Mouse (Mus musculus) midbrain, embryonic 11.5 days (tissue): ENCODE results near the gene Pax8. TPM values are rescaled to one million over a fixed set of nuclear protein-coding genes. Genes with fewer than 3 reads are reported as not detected.

Experiments
- ATAC-seq: fragments of 200-750 bp; cut with Nextera tagmentation; 2 replicates; pipeline ENCODE4 v1.8.0; 2017; ENCODE audit warnings: moderate TSS enrichment, moderate library complexity; ENCODE audit not compliant: low FRiP score
- DNase-seq: peaks from one replicate; pipeline ENCODE4 v3.0.0; 2015; ENCODE audit warnings: low spot score; ENCODE audit errors: missing footprints
- H3K27ac ChIP-seq: fragments of 300-500 bp; sonication (generic); 2 replicates; pipeline ENCODE4 v1.5.1; 2014; ENCODE audit warnings: low read depth, low read length
- H3K27me3 ChIP-seq: fragments of 300-500 bp; sonication (generic); 2 replicates; pipeline ENCODE4 v1.6.1; 2014; ENCODE audit warnings: mild to moderate bottlenecking, low read length, moderate library complexity, mixed read lengths; ENCODE audit not compliant: control insufficient read depth, insufficient read depth
- H3K36me3 ChIP-seq: fragments of 300-500 bp; sonication (generic); 2 replicates; pipeline ENCODE4 v1.6.1; 2014; ENCODE audit warnings: mild to moderate bottlenecking, low read length, moderate library complexity, mixed read lengths; ENCODE audit not compliant: control insufficient read depth, insufficient read depth
- H3K4me1 ChIP-seq: fragments of 300-500 bp; sonication (generic); 2 replicates; pipeline ENCODE4 v1.6.1; 2014; ENCODE audit warnings: low read length; ENCODE audit not compliant: control insufficient read depth, insufficient read depth
- H3K4me2 ChIP-seq: fragments of 300-500 bp; sonication (generic); 2 replicates; pipeline ENCODE4 v1.6.1; 2014; ENCODE audit warnings: mild to moderate bottlenecking, moderate library complexity
- H3K4me3 ChIP-seq: fragments of 300-500 bp; sonication (generic); 2 replicates; pipeline ENCODE4 v1.5.1; 2014; ENCODE audit warnings: low read depth, low read length
- H3K9ac ChIP-seq: fragments of 300-500 bp; sonication (generic); 2 replicates; pipeline ENCODE4 v1.6.1; 2014; ENCODE audit warnings: low read length
- H3K9me3 ChIP-seq: fragments of 300-500 bp; sonication (generic); 2 replicates; pipeline ENCODE4 v1.6.1; 2016; ENCODE audit warnings: low read length; ENCODE audit not compliant: control insufficient read depth
- WGBS: fragments of 180-500 bp; shearing (Covaris S2); extraction: QIAGEN DNeasy Blood & Tissue Kit; methylation state at CpG from one replicate; pipeline ENCODE4 v1.1.7; 2014; 5-methylcytosine and 5-hydroxymethylcytosine counted together
- polyA plus RNA-seq: library from polyadenylated mRNA; unstranded; fragments of >200 nt; fragmentation: Nextera tagmentation; extraction: Ambion mirVana; gene quantifications from 2 replicates; pipeline ENCODE4 v1.2.1, GENCODE M21; 2014

The Pax8 gene
- polyA plus RNA-seq, 1 experiment from 2014 or later: 3.4 TPM

DNA sequence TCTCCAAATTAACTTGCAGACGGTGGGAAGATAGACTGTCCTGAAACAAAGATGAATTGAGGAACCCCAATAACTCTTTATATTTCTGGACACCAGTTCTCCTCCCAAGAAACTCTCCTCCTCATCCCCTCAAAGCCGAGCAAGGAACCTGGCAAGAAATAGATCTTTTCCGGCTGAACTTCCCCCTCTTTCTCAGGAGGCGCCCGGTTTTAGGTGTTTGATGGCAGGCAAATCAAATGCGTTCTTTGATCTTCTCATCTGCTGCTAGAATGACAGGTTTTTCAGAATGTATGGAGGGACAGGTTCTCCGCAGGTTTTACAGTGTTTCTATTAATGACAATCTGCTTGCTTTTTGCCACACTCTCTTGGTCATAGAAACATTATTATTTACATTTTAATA is 3.3 kb downstream of the Pax8 start:
- WGBS: 4% methylated on average over 7 of the region's 7 CpGs
- no peak overlapping the region for H3K4me2 ChIP-seq
- H3K27ac ChIP-seq: no peak overlapping the region
- H3K36me3 ChIP-seq: no peaks in the 10 kb centered on the region
- peak; percentile 91 for DNase-seq
- peaks cover 53% of the 10 kb centered on the region for H3K27me3 ChIP-seq
- H3K4me3 ChIP-seq: no peak overlapping the region
- no peak for ATAC-seq
- H3K4me1 ChIP-seq: peaks cover 13% of the 10 kb centered on the region
- H3K9me3 ChIP-seq: no peaks in the 10 kb centered on the region
- no peak overlapping the region for H3K9ac ChIP-seq

DNA sequence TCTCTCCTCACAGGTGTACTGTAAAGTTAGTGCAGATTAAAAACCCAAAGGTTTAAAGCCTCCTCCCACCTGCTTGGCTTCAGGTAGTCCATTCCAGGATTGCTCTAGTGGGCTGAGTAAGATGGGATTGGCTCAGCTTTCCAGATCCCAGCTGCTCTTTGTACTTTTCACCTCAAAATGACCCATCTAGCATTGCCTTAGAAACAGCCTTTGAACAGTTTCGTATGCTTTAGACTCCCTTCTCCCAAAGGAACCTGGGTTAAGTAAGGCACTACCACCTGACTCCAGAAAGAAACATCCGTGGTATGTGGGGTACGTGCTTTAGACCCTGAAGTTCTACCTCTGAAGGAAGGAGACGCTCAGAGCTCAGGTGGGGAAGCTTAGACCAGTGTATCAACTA is 6.3 kb downstream of the Pax8 start:
- Histone ChIP-seq H3K27me3 (peaks cover 29% of the 10 kb centered on the region), H3K4me3 (no peak overlapping the region), H3K36me3 (no peaks in the 10 kb centered on the region), H3K4me2 (no peak overlapping the region), H3K9me3 (no peaks in the 10 kb centered on the region), H3K9ac (no peak overlapping the region), H3K4me1 (peaks cover 6% of the 10 kb centered on the region), H3K27ac (no peak overlapping the region)
- ATAC-seq: no peak
- WGBS: 65% methylated on average over 4 of the region's 4 CpGs
- no peak for DNase-seq

DNA sequence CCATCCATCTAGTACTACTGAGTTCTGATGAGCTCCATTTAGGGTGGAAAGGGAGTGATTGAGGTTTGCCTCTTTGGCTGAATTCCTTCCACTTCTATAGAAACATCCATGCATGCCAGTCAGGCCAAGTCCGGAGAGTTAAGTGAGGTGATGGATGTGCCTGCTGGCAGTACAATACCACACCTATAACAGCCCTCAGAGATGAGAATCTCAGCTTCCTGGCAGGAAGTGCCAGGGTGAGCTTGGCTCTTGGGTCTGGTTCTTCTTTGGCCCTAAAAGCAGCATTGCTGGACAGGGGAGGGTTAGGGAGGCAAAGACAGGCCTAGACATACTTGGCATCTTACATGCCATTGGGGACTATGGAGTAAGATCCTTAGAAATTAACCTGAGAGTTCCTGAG is 7.0 kb downstream of the Pax8 start:
- no peaks in the 10 kb centered on the region for H3K36me3 ChIP-seq
- no peak overlapping the region for H3K4me2 ChIP-seq
- H3K4me3 ChIP-seq: no peak overlapping the region
- DNase-seq: no peak
- peaks cover 23% of the 10 kb centered on the region for H3K27me3 ChIP-seq
- no peak overlapping the region for H3K27ac ChIP-seq
- no peak for ATAC-seq
- H3K4me1 ChIP-seq: 0 out of 2 replicates have a peak, but pooled peaks cover under 1% of the 10 kb centered on the region
- no peak overlapping the region for H3K9ac ChIP-seq
- 78% methylated on average over 1 of the region's 1 CpGs for WGBS
- no peaks in the 10 kb centered on the region for H3K9me3 ChIP-seq

DNA sequence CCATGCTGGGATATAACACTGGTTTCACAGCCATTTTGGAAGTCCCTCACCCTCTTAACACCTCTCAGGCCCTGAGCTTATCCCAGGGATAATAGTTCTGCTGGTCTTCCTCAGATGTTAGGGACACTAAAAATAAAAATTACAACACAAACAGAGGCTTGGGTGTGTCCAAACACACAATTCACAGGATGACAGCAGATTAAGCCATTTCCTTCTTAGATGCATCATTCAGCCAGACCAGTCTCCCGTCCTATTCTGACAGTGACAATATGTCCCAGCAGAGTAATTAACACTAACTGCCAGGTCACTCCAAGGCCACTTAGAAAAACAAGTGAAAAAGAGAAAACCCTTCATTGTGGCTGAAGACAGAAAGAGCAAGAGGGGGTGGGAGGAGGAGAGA is 8.2 kb downstream of the Pax8 start:
- no peaks in the 10 kb centered on the region for H3K9me3 ChIP-seq
- H3K4me2 ChIP-seq: no peak overlapping the region
- no peak for ATAC-seq
- WGBS: 0% methylated on average over 1 of the region's 1 CpGs
- no peak overlapping the region for H3K27ac ChIP-seq
- H3K9ac ChIP-seq: no peak overlapping the region
- H3K27me3 ChIP-seq: peaks cover 12% of the 10 kb centered on the region
- no peak overlapping the region for H3K4me3 ChIP-seq
- H3K4me1 ChIP-seq: no peaks in the 10 kb centered on the region
- no peaks in the 10 kb centered on the region for H3K36me3 ChIP-seq
- DNase-seq: no peak

DNA sequence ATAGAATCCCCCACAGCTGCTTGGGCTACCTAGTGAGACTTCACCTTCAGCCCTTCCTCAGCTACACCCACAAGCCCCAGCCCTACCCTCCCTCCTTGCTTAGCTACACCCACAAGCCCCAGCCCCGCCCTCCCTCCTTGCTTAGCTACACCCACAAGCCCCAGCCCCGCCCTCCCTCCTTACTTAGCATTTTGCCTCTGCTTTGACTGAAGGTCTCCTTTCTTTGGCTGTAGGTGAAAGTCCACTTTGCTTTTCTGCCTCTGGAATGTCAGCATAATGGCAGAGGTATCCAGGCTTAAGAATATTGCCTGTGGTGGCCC is 14.6 kb downstream of the Pax8 start:
- no peaks in the 10 kb centered on the region for H3K4me1 ChIP-seq
- ATAC-seq (peak; percentile 50), DNase-seq (no peak)
- no peaks in the 10 kb centered on the region for H3K27me3 ChIP-seq
- WGBS: 14% methylated on average over 2 of the region's 2 CpGs
- H3K9ac ChIP-seq: no peak overlapping the region
- no peaks in the 10 kb centered on the region for H3K9me3 ChIP-seq
- no peak overlapping the region for H3K4me3 ChIP-seq
- H3K27ac ChIP-seq: no peak overlapping the region
- no peaks in the 10 kb centered on the region for H3K36me3 ChIP-seq
- no peak overlapping the region for H3K4me2 ChIP-seq

DNA sequence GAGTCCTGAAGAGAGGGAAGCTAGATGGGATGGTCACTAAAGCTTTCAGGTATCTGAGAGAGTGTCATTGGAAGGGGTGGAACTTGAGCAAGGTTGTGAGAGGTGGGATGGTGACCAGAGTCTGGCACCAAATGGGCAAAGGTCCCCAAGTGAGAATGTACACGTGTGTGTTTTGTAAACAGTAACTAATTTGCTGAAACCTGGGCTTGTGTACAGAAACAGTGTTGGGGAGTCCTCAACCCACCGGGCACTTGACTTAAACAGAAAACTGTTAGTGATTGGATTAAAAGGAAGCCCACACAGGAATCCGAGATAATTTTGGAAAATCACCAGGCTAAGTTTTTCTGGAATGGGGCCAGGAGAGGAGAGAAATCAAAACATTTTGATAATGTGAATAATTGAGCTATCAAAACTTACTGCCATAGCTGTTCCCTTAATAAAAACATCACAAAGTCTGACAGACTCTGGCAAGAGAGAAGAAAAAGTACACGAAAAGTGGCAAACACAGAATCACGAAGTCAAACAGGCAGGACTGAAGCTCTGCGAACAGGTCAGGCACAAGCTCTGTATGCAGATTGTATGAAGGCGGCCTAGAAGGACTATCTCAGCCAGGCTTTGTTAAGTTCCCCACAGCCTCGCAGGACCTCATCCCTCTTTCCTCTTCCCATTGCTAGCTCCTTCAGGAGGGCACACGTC is 15.1 kb downstream of the Pax8 start:
- H3K4me2 ChIP-seq: no peak overlapping the region
- H3K4me3 ChIP-seq: no peak overlapping the region
- H3K9me3 ChIP-seq: no peaks in the 10 kb centered on the region
- no peak for DNase-seq
- ATAC-seq: no peak
- no peak overlapping the region for H3K9ac ChIP-seq
- WGBS: 49% methylated on average over 9 of the region's 9 CpGs
- no peak overlapping the region for H3K27ac ChIP-seq
- no peaks in the 10 kb centered on the region for H3K36me3 ChIP-seq
- no peaks in the 10 kb centered on the region for H3K27me3 ChIP-seq
- no peaks in the 10 kb centered on the region for H3K4me1 ChIP-seq

DNA sequence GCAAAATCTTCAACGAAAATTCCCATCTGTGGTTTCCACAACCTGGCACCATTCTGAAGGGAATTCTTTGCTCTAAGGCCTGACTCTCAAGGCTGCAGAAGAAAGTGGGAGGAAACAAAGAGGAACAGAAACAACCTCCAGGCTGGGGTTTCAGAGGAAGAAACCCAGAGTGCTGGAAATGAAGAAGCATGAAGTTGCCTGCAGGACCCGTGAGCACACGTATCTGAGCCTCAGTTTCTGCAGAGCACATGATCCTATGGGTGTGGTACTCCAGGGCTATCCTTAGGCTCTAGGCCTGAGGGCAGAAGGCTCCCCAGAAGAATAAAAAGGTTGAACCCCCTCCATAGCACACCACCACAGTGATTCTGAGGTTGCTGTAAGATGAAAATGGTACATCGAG is 18.6 kb downstream of the Pax8 start:
- no peak for DNase-seq
- H3K9me3 ChIP-seq: no peaks in the 10 kb centered on the region
- no peaks in the 10 kb centered on the region for H3K36me3 ChIP-seq
- H3K4me3 ChIP-seq: no peak overlapping the region
- no peaks in the 10 kb centered on the region for H3K4me1 ChIP-seq
- 90% methylated on average over 4 of the region's 4 CpGs for WGBS
- no peak for ATAC-seq
- H3K27ac ChIP-seq: no peak overlapping the region
- H3K27me3 ChIP-seq: no peaks in the 10 kb centered on the region
- no peak overlapping the region for H3K9ac ChIP-seq
- H3K4me2 ChIP-seq: no peak overlapping the region

DNA sequence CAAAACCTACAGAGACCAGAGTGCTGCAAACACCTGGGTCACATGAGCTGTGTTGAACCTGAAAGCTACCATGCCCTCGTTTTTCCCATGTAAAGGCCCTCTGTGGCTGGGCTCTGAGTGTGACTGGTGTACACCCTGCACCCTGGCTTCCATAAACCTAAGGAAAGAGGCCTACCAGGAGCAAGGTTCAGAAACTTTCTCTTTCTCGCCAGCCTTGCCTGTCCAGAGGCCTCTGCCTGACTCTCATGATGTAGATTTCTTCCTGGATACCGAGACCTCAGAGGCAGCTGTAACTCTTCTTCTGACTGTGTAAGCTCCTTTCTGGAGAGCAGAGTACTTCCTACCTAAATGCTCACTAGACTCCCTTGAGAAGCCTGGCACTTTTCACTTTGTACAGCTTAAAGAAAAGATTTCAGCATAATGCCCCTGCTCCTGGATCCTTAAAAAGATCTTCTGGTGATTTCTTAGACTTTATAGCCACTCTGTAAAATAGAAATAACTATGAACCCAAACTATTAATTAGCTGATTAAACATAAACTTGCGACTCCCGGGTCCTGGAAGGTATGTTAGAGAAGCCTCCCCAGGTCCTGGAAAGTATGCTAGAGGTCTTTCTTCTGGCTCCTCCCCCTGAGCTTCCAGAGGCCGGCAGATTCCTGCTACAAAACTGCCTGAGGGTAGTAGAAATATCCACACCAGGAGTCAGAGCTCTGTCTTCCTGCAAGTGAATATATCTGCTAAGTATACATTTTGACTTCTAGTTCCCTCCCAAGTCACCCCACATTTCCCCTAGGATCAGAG is 20.1 kb downstream of the Pax8 start:
- ATAC-seq (no peak), DNase-seq (no peak)
- WGBS: 40% methylated on average over 6 of the region's 6 CpGs
- H3K4me1 ChIP-seq: no peaks in the 10 kb centered on the region
- no peaks in the 10 kb centered on the region for H3K27me3 ChIP-seq
- no peak overlapping the region for H3K4me2 ChIP-seq
- no peak overlapping the region for H3K27ac ChIP-seq
- H3K9ac ChIP-seq: no peak overlapping the region
- no peak overlapping the region for H3K4me3 ChIP-seq
- no peaks in the 10 kb centered on the region for H3K36me3 ChIP-seq
- no peaks in the 10 kb centered on the region for H3K9me3 ChIP-seq

DNA sequence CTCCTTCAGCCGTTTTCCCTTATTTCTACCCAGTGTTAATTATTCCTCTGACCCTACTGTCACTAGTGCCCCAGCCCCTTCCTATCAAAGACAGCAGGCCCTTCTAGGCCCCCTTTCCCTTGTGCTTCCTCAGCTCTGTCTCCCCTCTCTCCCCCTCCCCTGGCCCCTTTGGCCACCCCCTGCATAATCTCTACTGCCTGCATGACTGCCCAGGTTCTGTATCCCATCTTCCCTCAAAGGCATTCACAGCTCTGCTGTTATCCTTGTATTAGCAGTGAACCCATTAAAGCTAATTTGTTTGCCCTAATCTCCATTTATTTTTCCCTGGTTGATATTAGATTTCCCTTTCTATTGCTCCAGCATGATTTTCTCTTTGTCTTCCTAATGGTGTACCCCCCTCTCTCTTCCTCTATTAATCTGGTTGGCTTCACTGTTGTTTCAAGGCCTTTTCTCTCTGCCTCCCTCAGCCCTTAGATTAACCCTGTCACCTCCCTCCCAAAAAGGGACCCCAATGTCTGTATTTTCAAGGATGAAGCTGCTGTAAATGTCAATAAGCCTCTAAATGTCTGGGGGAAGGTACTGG is 20.9 kb downstream of the Pax8 start:
- 0 out of 2 replicates have a peak, but pooled peaks have one; percentile 54 for ATAC-seq
- 27% methylated on average over 1 of the region's 1 CpGs for WGBS
- no peaks in the 10 kb centered on the region for H3K36me3 ChIP-seq
- H3K27me3 ChIP-seq: no peaks in the 10 kb centered on the region
- no peaks in the 10 kb centered on the region for H3K4me1 ChIP-seq
- DNase-seq: no peak
- no peak overlapping the region for H3K27ac ChIP-seq
- no peak overlapping the region for H3K9ac ChIP-seq
- no peaks in the 10 kb centered on the region for H3K9me3 ChIP-seq
- H3K4me2 ChIP-seq: no peak overlapping the region
- no peak overlapping the region for H3K4me3 ChIP-seq
